Mouse (Mus musculus): Measurements from ENCODE around the gene Fbxl14.
"Not testable (repeated sequence)": the region's sequence is repeated elsewhere in the genome, so short reads cannot be mapped to it uniquely, and the experiment has no call there.

The Fbxl14 gene

GRCm38 (mm10) chr6:119479343-119479875 lies at the start of gene Fbxl14:
Gene Fbxl14 (plus strand): TSS chr6:119479668.
- DNase-seq (ENCODE audit: low spot score in 2 of 2) = no peak

- DNase-seq (ENCODE audit: low spot score in 2 of 2) = peak in 1 of 2 experiments; percentile 60
Observed at GRCm38 (mm10) chr6:119430508-119430907, 49.0 kb upstream of the Fbxl14 start.

- DNase-seq (ENCODE audit: low spot score in 2 of 2) = no peak
Observed at GRCm38 (mm10) chr6:119431751-119432324, 47.6 kb upstream of the Fbxl14 start.

- no peak for DNase-seq (ENCODE audit: low spot score in 2 of 2)
Observed at GRCm38 (mm10) chr6:119434394-119434793, 45.1 kb upstream of the Fbxl14 start.

- DNase-seq (ENCODE audit: low spot score in 2 of 2) = no peak
Observed at GRCm38 (mm10) chr6:119437894-119438761, 41.3 kb upstream of the Fbxl14 start.

GRCm38 (mm10) chr6:119442729-119443128 lies 36.7 kb upstream of the Fbxl14 start:
- not testable (repeated sequence) for DNase-seq (ENCODE audit: low spot score in 2 of 2)

- DNase-seq (ENCODE audit: low spot score in 2 of 2) = peak; percentile 68 to 82
Observed at GRCm38 (mm10) chr6:119443742-119444645, 35.5 kb upstream of the Fbxl14 start.

- no peak for DNase-seq (ENCODE audit: low spot score in 2 of 2)
Observed at GRCm38 (mm10) chr6:119445671-119446607, 33.5 kb upstream of the Fbxl14 start.

GRCm38 (mm10) chr6:119448321-119449059 lies 31.0 kb upstream of the Fbxl14 start:
- DNase-seq (ENCODE audit: low spot score in 2 of 2) = no peak

- peak in 1 of 2 experiments; percentile 34 for DNase-seq (ENCODE audit: low spot score in 2 of 2)
Observed at GRCm38 (mm10) chr6:119449060-119449499, 30.4 kb upstream of the Fbxl14 start.

- DNase-seq (ENCODE audit: low spot score in 2 of 2) = no peak
Observed at GRCm38 (mm10) chr6:119450965-119451943, 28.2 kb upstream of the Fbxl14 start.

GRCm38 (mm10) chr6:119451981-119452499 lies 27.4 kb upstream of the Fbxl14 start:
- DNase-seq (ENCODE audit: low spot score in 2 of 2) = peak in 1 of 2 experiments; percentile 63

- no peak for DNase-seq (ENCODE audit: low spot score in 2 of 2)
Observed at GRCm38 (mm10) chr6:119458166-119458565, 21.3 kb upstream of the Fbxl14 start.

- no peak for DNase-seq (ENCODE audit: low spot score in 2 of 2)
Observed at GRCm38 (mm10) chr6:119459041-119459440, 20.4 kb upstream of the Fbxl14 start.

GRCm38 (mm10) chr6:119460391-119460790 lies 19.1 kb upstream of the Fbxl14 start:
- no peak for DNase-seq (ENCODE audit: low spot score in 2 of 2)

GRCm38 (mm10) chr6:119466161-119466560 lies 13.3 kb upstream of the Fbxl14 start:
- DNase-seq (ENCODE audit: low spot score in 2 of 2) = no peak

- DNase-seq (ENCODE audit: low spot score in 2 of 2) = no peak
Observed at GRCm38 (mm10) chr6:119466921-119467784, 12.3 kb upstream of the Fbxl14 start.

GRCm38 (mm10) chr6:119467785-119468059 lies 11.7 kb upstream of the Fbxl14 start:
- no peak for DNase-seq (ENCODE audit: low spot score in 2 of 2)

Measured in cerebellum, postnatal 4 days (tissue).